Mouse (Mus musculus): ENCODE measurements around the gene Plk2. TPM values are rescaled to one million over a fixed set of nuclear protein-coding genes. Genes with fewer than 3 reads are reported as not detected.
"Not testable (repeated sequence)": the region's sequence is repeated elsewhere in the genome, so short reads cannot be mapped to it uniquely, and the experiment has no call there.

Plk2 gene
- total RNA-seq, 4 experiments from 2014 or later = 3.0 to 6.9 (median 4.1) TPM

- DNase-seq (ENCODE audit: low spot score in 2 of 2) = not testable (repeated sequence)
Observed at GRCm38 (mm10) chr13:110404686-110405085, 9.8 kb downstream of the Plk2 start.

- DNase-seq (ENCODE audit: low spot score in 2 of 2) = peak in 1 of 2 experiments; percentile 12
Observed at GRCm38 (mm10) chr13:110406152-110406551, 11.3 kb downstream of the Plk2 start.

DNA sequence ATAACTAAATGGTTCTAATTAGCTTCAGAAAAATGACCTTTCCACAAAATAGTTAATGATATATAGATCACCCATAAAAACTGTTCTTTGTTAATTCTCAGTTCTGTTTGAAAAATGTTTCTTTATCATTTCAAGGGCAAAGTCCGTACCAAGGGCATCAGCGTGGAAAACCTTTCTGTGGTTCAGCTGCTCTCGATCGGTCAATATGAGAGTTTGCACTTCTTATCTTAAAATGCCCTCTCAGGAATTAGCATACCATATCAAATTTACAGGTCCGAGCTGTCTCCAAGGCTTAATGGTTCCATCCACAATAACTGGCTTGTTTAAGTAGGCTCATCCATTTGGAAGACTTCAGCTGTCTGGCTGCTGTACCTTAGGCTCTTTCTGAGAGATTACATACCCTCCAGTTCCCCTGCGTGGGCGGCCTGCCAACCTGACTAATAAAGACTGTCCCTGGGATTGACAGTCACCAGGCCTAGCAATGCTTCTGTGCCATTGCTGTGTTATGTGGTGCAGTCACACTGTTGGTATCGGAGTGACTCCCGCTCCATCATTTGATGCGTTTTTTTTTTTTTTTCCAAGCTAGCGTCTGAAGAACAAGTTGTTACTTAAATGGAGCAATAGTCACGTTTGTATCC lies 17.8 kb downstream of the Plk2 start:
- no peak for DNase-seq (ENCODE audit: low spot score in 2 of 2)

- DNase-seq (ENCODE audit: low spot score in 2 of 2) = no peak
Observed at GRCm38 (mm10) chr13:110418656-110419055, 23.8 kb downstream of the Plk2 start.

GRCm38 (mm10) chr13:110419640-110420039 lies 24.8 kb downstream of the Plk2 start:
- no peak for DNase-seq (ENCODE audit: low spot score in 2 of 2)

DNA sequence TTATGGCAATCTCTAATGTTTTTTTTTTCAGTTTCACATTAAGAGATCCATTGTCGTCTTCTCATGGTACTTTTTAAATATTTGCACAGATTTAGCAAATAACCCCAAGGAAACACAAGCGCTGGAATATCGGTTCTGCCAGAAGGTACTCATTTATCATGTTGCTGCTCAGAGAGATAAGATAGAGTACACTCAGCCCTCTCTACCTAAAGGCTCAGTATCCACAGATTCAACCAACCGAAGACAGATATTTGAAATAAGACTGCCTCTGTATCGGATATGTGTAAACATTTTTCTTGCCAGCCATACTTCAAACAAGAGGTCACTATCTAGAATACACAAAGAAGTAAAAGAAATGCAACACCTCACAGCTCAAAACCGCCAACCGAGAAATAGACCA lies 27.6 kb downstream of the Plk2 start:
- no peak for DNase-seq (ENCODE audit: low spot score in 2 of 2)

DNA sequence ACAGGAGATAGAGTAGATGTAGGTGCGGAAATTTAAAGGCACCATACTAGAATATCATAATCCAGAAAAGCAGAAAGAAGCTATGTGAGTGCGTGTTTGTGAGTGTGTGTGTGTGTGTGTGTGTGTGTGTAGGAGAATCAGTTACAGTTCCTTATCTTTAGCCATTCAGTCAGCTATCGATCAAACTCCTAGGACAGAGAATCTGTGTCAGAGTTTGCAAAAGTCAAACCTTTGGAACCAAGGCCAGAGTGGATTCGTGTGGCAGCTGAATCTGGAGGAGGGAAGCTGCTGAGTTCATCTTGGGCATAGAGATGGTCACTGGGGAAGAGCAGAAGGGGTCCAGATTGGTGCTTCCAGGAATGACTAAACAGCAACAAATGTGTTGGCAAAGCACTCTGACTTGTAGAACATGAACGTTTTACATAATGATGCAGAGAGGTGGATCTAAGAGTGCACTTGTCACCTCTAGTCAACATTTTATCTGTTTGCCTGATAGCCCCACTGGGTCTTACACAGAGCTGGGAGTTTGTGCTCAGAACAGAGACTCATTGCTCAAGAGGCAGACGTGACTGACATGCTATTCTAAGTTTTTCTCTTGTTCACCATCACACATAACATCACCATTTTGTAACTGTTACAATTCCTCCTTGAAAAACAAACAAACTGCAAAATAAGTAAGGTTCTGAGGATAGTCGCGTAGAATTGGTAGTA lies 30.8 kb downstream of the Plk2 start:
- no peak for DNase-seq (ENCODE audit: low spot score in 2 of 2)

GRCm38 (mm10) chr13:110431388-110431787 lies 36.5 kb downstream of the Plk2 start:
- DNase-seq (ENCODE audit: low spot score in 2 of 2) = no peak

GRCm38 (mm10) chr13:110432062-110432566 lies 37.3 kb downstream of the Plk2 start:
- DNase-seq (ENCODE audit: low spot score in 2 of 2) = no peak

- no peak for DNase-seq (ENCODE audit: low spot score in 2 of 2)
Observed at GRCm38 (mm10) chr13:110432613-110433012, 37.8 kb downstream of the Plk2 start.

DNA sequence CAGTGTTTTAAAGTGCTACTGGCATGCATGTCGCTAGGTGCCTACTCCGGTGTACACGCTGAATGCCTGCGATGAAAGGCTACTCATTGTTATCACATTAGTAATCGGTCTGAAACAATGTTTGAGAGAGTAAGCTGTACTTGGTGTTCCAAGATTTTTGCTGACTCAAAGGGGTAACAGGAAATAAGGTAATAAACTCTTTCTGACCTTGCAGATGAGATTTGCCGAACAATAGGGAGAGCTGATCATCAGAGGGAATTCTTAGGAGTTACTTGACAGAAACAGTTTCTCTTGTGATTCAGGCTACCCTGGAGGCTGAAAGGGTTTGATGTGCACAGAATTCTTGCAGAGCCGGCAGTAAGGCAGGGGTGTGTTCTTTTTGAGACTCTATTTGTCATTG lies 41.8 kb downstream of the Plk2 start:
- DNase-seq (ENCODE audit: low spot score in 2 of 2) = no peak

- DNase-seq (ENCODE audit: low spot score in 2 of 2) = no peak
Observed at GRCm38 (mm10) chr13:110438624-110439023, 43.8 kb downstream of the Plk2 start.

- DNase-seq (ENCODE audit: low spot score in 2 of 2) = no peak
Observed at GRCm38 (mm10) chr13:110444335-110444734, 49.5 kb downstream of the Plk2 start.

GRCm38 (mm10) chr13:110444894-110445293 lies 50.0 kb downstream of the Plk2 start:
- no peak for DNase-seq (ENCODE audit: low spot score in 2 of 2)

- DNase-seq (ENCODE audit: low spot score in 2 of 2) = no peak
Observed at GRCm38 (mm10) chr13:110446434-110446833, 51.6 kb downstream of the Plk2 start.

DNA sequence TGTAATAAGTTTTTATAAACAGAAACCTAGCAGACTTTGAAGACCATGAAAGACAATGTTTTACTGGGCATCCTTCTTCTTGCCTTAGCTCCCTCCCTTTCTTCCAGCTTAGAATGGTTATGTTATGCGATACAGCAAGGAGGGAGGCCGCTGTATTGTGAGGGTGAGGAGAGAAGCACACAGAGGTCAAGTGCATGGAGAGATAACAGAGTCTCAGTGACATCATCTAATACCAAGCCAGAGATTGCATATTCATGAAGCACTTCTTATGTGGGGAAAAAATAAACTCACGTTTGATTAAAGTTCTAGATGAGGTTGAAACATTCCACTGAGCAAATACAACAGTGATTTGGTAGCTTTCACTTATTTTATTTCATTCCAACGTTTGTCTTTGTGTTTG lies 55.2 kb downstream of the Plk2 start:
- no peak for DNase-seq (ENCODE audit: low spot score in 2 of 2)

Other genes starting within 250 kb of the Plk2 start
- under 1 TPM in 1 of 4 experiments, not detected in 3; 0.16 TPM for gene Rab3c, start 114.0 kb upstream of the Plk2 start, total RNA-seq (2022)
- not detected for gene Gapt, start 37.8 kb upstream of the Plk2 start, total RNA-seq (2022)